Mouse (Mus musculus): ENCODE data around the gene Gng3. TPM values are rescaled to one million over a fixed set of nuclear protein-coding genes. Genes with fewer than 3 reads are reported as not detected.

The Gng3 gene
- under 1 TPM in 1 of 2 experiments, not detected in 1; 0.33 TPM for total RNA-seq (2023)

GRCm38 (mm10) chr19:8839103-8839907 lies at the start of gene Gng3:
Gene Gng3 (minus strand): TSS chr19:8839194.

GRCm38 (mm10) chr19:8883616-8884015 lies 44.6 kb upstream of the Gng3 start, which contains the start of the genes Lbhd1 and Gm49403:
Gene Lbhd1 (plus strand): TSS chr19:8883732.
Gene Gm49403 (plus strand): TSS chr19:8883930.

GRCm38 (mm10) chr19:8880311-8881033 lies 41.5 kb upstream of the Gng3 start, which contains the start of gene Uqcc3:
Gene Uqcc3 (minus strand): TSS chr19:8880923.

GRCm38 (mm10) chr19:8871267-8872186 lies 32.5 kb upstream of the Gng3 start, which contains the start of gene Ubxn1:
Gene Ubxn1 (plus strand): TSS chr19:8871496.

GRCm38 (mm10) chr19:8850402-8850901 lies 11.5 kb upstream of the Gng3 start, which contains the start of gene Lrrn4cl:
Gene Lrrn4cl (plus strand): TSS chr19:8850768.

GRCm38 (mm10) chr19:8837251-8837791 lies 1.7 kb downstream of the Gng3 start, which contains the start of gene Bscl2:
Gene Bscl2 (plus strand): TSS chr19:8837467.

GRCm38 (mm10) chr19:8829660-8830059 lies 9.3 kb downstream of the Gng3 start, which contains the start of gene AC129217.1:
Gene AC129217.1 (plus strand): TSS chr19:8829773.

GRCm38 (mm10) chr19:8819596-8820423 lies 19.2 kb downstream of the Gng3 start, which contains the start of gene Hnrnpul2:
Gene Hnrnpul2 (plus strand): TSS chr19:8820010.

GRCm38 (mm10) chr19:8818801-8819595 lies 20.0 kb downstream of the Gng3 start, which contains the start of gene Ttc9c:
Gene Ttc9c (minus strand): TSS chr19:8819333.

GRCm38 (mm10) chr19:8802130-8802821 lies 36.7 kb downstream of the Gng3 start, which contains the start of gene Zbtb3:
Gene Zbtb3 (plus strand): TSS chr19:8802555.

GRCm38 (mm10) chr19:8798264-8798946 lies 40.6 kb downstream of the Gng3 start, which contains the start of gene Polr2g:
Gene Polr2g (minus strand): TSS chr19:8798577.

Other genes with a start within 250 kb of the Gng3 start
- not detected for gene Slc22a8, start 247.9 kb downstream of the Gng3 start, total RNA-seq (2023)
- not detected for gene Slc22a6, start 221.2 kb downstream of the Gng3 start, total RNA-seq (2023)
- gene Chrm1, start 175.4 kb downstream of the Gng3 start, total RNA-seq (2023) = under 1 TPM; 0.07 to 0.39 TPM
- 100 to 1,000 TPM; 110 to 140 TPM for gene Slc3a2, start 115.8 kb downstream of the Gng3 start, total RNA-seq (2023)
- 10 to 100 TPM; 18.5 to 22.5 TPM for gene Wdr74, start 103.4 kb downstream of the Gng3 start, total RNA-seq (2023)
- gene 1700092M07Rik, start 98.5 kb downstream of the Gng3 start, total RNA-seq (2023) = 1 to 10 TPM in 1 of 2 experiments, not detected in 1; 1.6 TPM
- 10 to 100 TPM; 95.0 to 99.4 TPM for gene Stx5a, start 97.8 kb downstream of the Gng3 start, total RNA-seq (2023)
- 100 to 1,000 TPM; 148 to 149 TPM for gene Nxf1, start 82.1 kb downstream of the Gng3 start, total RNA-seq (2023)
- gene Tmem223, start 68.2 kb downstream of the Gng3 start, total RNA-seq (2023) = 10 to 100 TPM; 24.2 to 30.1 TPM
- gene Tmem179b, start 64.7 kb downstream of the Gng3 start, total RNA-seq (2023) = 10 to 100 TPM; 81.5 to 81.7 TPM
- 10 to 100 TPM; 12.6 to 14.4 TPM for gene Taf6l, start 52.8 kb downstream of the Gng3 start, total RNA-seq (2023)
- gene Polr2g, start 40.6 kb downstream of the Gng3 start, total RNA-seq (2023) = 10 to 100 TPM; 42.9 to 43.0 TPM
- gene Zbtb3, start 36.6 kb downstream of the Gng3 start, total RNA-seq (2023) = 1 to 10 TPM; 1.1 to 1.4 TPM
- gene Ttc9c, start 19.9 kb downstream of the Gng3 start, total RNA-seq (2023) = 10 to 100 TPM; 25.6 to 25.7 TPM
- gene Hnrnpul2, start 19.2 kb downstream of the Gng3 start, total RNA-seq (2023) = 10 to 100 TPM; 91.2 to 95.0 TPM
- 10 to 100 TPM in 1 of 2 experiments, 1 to 10 TPM in 1; 3.1 to 11.6 TPM for gene AC129217.1, start 9.4 kb downstream of the Gng3 start, total RNA-seq (2023)
- 10 to 100 TPM; 57.2 to 57.4 TPM for gene Bscl2, start 1.7 kb downstream of the Gng3 start, total RNA-seq (2023)
- gene Lrrn4cl, start 11.6 kb upstream of the Gng3 start, total RNA-seq (2023) = under 1 TPM in 1 of 2 experiments, not detected in 1; 0.13 TPM
- gene Ubxn1, start 32.3 kb upstream of the Gng3 start, total RNA-seq (2023) = 10 to 100 TPM; 92.2 to 94.2 TPM
- gene Uqcc3, start 41.7 kb upstream of the Gng3 start, total RNA-seq (2023) = 10 to 100 TPM; 17.8 to 24.6 TPM
- 10 to 100 TPM in 1 of 2 experiments, 1 to 10 TPM in 1; 5.4 to 17.3 TPM for gene Lbhd1, start 44.5 kb upstream of the Gng3 start, total RNA-seq (2023)
- not detected for gene Gm49403, start 44.7 kb upstream of the Gng3 start, total RNA-seq (2023)
- gene 1810009A15Rik, start 49.7 kb upstream of the Gng3 start, total RNA-seq (2023) = 10 to 100 TPM; 19.4 to 31.7 TPM
- gene Gm49416, start 49.7 kb upstream of the Gng3 start, total RNA-seq (2023) = 10 to 100 TPM in 1 of 2 experiments, not detected in 1; 10.3 TPM
- gene Ints5, start 53.8 kb upstream of the Gng3 start, total RNA-seq (2023) = 10 to 100 TPM; 15.0 to 15.1 TPM
- gene Ganab, start 58.9 kb upstream of the Gng3 start, total RNA-seq (2023) = 10 to 100 TPM; 88.6 to 94.6 TPM
- 10 to 100 TPM; 39.8 to 40.9 TPM for gene B3gat3, start 81.2 kb upstream of the Gng3 start, total RNA-seq (2023)
- 1 to 10 TPM; 2.4 to 3.1 TPM for gene Rom1, start 90.2 kb upstream of the Gng3 start, total RNA-seq (2023)
- 10 to 100 TPM; 46.2 to 51.1 TPM for gene Eml3, start 90.4 kb upstream of the Gng3 start, total RNA-seq (2023)
- gene Mta2, start 102.7 kb upstream of the Gng3 start, total RNA-seq (2023) = 100 to 1,000 TPM; 106 to 109 TPM
- 1 to 10 TPM; 7.5 to 8.5 TPM for gene Tut1, start 114.7 kb upstream of the Gng3 start, total RNA-seq (2023)
- 100 to 1,000 TPM; 131 to 159 TPM for gene Eef1g, start 127.8 kb upstream of the Gng3 start, total RNA-seq (2023)
- gene Ahnak, start 150.1 kb upstream of the Gng3 start, total RNA-seq (2023) = 100 to 1,000 TPM; 396 to 493 TPM
- not detected for gene Scgb1a1, start 248.8 kb upstream of the Gng3 start, total RNA-seq (2023)